Mouse (Mus musculus) c-Kit-positive CD71-negative TER-119-negative erythroid progenitor cells, embryonic 14.5 days (primary cell): ENCODE measurements around the gene Agap1.

Source experiments
- DNase-seq: peaks from one replicate; pipeline ENCODE4 v3.0.0-alpha.2; 2013; ENCODE audit warnings: low read depth

Agap1 gene

DNA sequence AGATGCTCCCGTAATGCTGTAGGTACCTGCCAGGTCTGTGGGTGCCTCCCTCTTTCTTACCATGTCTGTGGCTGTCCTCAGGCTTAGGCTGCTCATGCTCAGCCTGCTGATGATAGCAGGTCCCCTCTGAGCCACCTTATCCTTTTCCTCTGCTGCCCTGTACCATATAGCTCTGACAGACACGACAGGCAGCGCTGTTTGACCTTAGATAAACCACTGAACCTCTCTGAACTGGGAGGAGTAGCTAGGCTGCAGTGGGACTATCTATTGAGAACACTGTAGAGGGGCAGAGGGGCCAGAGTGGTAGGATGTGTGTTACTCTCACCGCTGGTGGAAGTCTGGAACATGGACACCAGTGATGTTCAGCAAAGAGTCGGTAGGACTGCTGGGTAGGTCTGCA, 211.5 kb downstream of the Agap1 start:
- DNase-seq = no peak

- DNase-seq = no peak
Measured at GRCm38 (mm10) chr1:89667387-89667786, 212.8 kb downstream of the Agap1 start.

DNA sequence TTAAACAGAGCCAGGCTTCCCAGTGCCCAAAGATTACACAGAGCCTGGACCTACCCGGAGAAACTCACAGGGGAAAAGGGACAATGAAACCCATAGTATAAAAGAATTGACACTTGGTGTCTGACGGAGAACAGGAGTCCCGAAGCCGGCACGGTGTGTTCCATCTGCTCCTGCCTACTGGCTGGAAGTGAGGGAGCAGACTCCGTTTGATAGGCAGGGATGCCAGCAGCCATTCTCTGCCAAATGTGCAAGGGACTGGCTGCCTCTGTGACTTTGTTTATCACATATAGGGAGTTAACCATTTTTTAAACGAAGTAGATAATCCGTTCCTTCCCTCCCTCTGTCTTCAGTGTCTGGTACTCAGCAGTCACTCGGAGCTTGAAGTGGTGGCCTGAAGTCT, 214.0 kb downstream of the Agap1 start:
- no peak for DNase-seq

DNA sequence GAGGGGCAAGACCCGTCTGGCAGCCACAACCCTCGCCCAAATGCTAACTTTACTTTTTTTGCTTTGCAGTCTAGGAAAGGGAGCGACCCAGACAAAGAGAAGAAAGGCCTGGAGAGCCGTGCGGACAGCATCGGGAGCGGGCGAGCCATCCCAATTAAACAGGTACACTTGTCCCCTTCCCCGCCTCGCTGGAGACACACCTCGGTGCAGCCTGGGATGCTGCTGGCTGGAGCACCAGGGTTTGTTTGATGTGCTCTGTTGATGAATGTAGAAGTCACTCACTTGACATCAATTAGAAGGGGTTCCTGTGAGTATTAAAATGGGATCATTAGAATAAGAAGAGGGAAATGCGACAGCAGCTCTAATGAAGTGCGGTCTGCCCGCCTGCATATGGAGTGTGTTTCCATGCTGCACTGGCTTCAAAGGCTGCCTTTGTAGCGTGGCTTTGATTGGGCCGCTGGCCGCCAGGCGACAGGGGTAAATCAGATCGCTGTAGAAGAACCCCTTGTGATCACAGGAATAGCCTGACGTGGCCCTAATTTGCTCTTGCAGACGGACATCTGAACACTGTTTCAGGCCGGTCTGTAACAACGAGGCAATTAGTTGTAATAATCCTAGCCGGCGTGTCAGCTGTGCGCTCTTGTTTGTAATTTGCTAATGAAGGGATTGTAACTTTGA, 216.6 kb downstream of the Agap1 start:
- DNase-seq = no peak

GRCm38 (mm10) chr1:89673071-89673470, 218.5 kb downstream of the Agap1 start:
- no peak for DNase-seq

GRCm38 (mm10) chr1:89673686-89674085, 219.1 kb downstream of the Agap1 start:
- no peak for DNase-seq

GRCm38 (mm10) chr1:89674681-89675080, 220.1 kb downstream of the Agap1 start:
- no peak for DNase-seq

- no peak for DNase-seq
Measured at GRCm38 (mm10) chr1:89676411-89676810, 221.8 kb downstream of the Agap1 start.

GRCm38 (mm10) chr1:89680673-89681072, 226.1 kb downstream of the Agap1 start:
- no peak for DNase-seq

DNA sequence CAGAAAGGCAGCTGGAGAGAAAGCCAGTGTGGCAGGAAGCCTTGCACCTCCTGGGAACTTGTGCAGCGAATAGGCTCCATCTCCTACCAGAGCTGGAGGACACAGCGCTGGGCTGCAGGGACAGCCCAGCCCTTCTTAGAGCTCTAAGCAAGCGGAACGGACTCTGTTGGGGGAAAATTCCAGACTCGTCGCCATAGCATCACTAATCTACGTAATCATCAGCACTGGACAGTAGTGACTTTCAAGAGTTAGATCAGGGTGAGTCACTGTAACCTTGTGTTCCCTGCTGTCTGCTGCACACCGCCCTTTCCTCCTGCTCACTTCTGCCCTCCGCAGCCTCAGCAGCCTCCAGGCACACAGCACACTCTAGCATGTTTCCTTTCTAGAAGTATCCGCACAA, 234.3 kb downstream of the Agap1 start:
- no peak for DNase-seq

DNA sequence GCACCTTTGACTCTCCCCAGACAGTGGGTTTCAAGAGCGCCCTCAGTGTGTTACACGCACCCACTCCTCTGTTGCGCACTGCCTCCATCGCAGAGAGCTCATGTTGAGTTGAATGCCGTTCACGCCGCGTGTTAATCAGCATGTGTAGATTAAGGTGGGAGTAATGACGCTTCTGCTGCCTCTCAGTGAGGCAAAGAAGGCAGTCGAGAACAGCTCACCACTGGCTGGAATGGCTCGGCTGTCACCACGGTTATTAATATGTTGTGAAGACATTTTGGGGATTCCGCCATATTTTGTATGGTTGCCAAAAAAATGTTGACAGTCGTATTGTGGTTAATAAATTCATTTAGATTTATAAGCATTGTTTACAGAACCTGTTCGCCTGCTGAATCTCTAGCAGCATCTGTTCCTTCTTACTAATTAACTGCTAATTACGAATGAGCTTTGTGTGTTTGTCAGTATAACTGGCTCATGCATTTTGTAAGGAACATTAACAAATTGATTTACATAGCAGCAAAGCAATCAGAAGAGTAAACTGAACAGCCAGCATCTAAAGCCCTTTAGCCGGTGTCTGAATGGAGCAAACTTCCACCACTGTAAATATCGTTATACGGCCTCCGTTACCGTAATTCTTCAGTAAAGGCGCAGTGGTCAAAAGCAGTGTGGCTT, 235.1 kb downstream of the Agap1 start:
- DNase-seq = no peak

- no peak for DNase-seq
Measured at GRCm38 (mm10) chr1:89691096-89691495, 236.5 kb downstream of the Agap1 start.

DNA sequence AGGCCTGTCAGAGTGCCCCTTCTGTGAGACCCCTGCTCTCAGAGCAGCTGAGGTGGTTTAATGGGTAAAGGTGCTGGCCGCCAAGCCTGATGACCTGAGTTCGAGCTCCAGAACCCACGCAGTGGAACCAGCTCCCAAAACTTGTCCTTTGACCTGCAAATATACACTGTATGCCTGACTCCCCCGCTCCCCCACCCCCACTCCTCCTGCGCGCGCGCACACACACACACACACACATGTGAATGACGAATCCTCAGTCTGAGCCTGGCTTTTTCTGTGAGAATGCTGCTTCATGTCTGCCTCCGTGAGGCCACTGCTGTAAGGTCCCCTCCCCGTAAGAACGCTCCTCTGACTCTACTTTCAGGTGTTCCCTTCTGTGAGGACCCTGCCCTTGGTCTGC, 237.8 kb downstream of the Agap1 start:
- DNase-seq = no peak

- DNase-seq = no peak
Measured at GRCm38 (mm10) chr1:89694916-89695315, 240.3 kb downstream of the Agap1 start.

DNA sequence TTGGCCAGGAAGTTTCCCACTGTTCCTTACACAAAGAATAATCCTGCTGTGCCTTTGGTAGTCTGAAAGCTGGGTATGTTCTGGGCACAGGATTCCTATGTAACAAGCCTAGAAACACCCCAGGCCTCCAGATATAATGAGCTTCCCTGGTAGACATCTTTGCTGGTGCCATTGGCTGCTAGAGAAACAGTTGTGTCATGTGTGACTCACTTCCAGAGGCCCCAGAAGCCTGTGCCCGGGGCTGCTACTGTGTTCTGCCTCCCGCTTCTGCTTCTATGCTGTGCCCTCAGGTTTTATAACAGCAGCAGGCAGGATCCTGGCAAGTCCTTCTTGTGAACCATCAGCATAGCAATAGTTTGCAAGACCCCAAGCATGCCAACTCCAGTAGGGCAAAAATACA, 242.6 kb downstream of the Agap1 start:
- no peak for DNase-seq

DNA sequence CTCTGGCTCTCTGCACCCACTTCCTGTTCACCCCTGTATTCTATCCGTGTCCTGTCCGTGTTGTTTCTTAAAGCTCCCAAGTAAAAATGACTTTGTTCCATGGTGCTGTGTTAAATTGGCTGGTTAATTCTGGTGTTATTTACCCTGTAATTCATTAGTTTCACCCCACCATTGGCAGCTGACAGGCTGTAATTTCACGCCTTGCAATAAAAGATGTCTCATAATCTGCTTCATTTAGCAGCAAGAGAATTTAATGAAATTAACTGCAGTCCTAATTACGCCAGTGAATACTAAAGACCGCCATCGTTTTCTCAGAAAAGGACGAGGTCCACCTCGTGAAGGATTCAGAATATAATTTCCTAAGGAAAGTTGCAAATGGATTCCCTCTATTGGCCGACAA, 245.6 kb downstream of the Agap1 start:
- DNase-seq = no peak

- no peak for DNase-seq
Measured at GRCm38 (mm10) chr1:89701162-89701730, 246.6 kb downstream of the Agap1 start.

DNA sequence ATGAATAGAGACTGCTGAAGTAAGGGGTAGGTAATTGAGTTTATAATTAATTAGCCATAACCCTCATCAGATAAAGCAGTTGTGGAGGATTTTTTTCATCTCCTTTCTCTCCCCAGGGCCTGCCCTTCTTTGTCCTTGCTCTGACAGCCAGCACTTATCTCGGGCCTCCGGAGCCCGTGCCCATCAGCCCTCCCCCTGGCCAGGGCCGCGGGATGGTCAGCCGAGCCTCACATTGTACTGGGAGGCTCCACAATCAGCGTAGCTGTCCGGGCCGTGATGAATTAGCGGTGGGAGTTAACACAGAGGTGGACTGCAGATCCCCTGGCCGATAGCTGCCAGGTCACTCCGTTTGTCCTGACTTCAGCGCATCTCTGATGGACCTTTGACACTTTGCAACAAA, 248.7 kb downstream of the Agap1 start:
- no peak for DNase-seq

GRCm38 (mm10) chr1:89705670-89706069, 251.1 kb downstream of the Agap1 start:
- no peak for DNase-seq

- DNase-seq = no peak
Measured at GRCm38 (mm10) chr1:89706862-89707261, 252.3 kb downstream of the Agap1 start.

DNA sequence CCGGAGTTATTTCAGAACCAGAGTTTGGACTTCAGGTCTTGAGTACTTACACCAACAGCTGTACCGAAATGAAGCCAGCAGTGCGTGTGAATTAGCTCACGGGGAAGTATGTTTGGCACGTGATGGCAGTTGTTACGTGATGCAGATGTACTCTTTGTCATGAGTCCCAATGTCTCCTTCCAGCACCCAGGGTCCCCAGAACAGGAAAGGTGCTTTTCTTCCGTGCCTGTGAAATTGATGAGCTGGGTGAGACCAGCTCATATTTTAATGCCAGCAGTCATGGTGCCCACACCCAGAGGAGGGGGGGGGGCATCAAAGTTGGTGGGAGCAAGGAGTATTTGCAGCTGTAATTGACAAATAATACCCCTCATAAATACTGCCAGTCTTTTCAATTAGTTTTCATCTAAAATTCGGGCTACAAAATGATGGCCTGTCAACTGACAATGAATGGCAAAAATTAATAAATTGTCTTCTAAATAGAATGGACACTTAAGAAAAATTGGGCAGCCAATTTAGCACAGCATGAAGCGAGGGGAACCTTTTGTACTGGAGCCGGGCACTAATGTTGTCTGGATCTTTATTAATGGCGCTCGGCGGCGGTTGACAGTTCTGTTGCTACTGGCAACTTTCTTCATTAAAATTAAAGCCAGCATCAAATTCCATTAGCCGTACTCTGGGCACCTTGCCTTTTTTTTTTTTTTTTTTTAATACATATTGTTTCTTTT, 253.3 kb downstream of the Agap1 start:
- no peak for DNase-seq

DNA sequence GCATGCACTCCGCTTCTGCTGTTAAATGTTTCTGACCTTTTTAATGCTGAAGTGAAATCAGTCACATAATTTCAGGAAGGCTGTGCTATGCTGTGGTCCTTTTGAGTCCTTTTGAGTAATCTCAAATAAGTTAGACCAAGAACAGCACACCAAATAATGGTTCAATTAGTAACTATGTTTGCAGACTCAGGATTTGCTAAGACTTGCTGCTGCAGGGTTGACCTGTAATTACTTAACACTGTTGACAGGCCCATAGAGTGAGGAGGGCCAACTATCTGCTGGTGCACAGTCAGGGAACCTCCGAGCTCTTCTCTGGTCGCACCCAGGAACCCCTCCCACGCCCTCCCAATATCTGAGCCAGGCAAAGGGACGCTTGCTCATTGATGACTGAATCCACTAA, 255.2 kb downstream of the Agap1 start:
- DNase-seq = no peak

GRCm38 (mm10) chr1:89713681-89714080, 259.1 kb downstream of the Agap1 start:
- no peak for DNase-seq
